Mouse (Mus musculus): ENCODE measurements around the gene Ndufc1.

- TF ChIP-seq CTCF (conservative IDR thresholded peaks at IDR 0.05; ENCODE audit: low read length) (no peak), NANOG (IDR thresholded peaks at IDR 0.05; ENCODE audit: borderline replicate concordance, low read length) (no peak), POU5F1 (IDR thresholded peaks at IDR 0.05; ENCODE audit: borderline replicate concordance, low read length) (no peak)
Measured at GRCm38 (mm10) chr3:51380660-51381014, 28.2 kb downstream of the Ndufc1 start.

Measured in E14TG2a.4 (cell line).